Mouse (Mus musculus): ENCODE data around the gene Fiz1. TPM values are rescaled to one million over a fixed set of nuclear protein-coding genes. Genes with fewer than 3 reads are reported as not detected.
"Not testable (repeated sequence)": the region's sequence is repeated elsewhere in the genome, so short reads cannot be mapped to it uniquely, and the experiment has no call there.

Fiz1 gene
- polyA plus RNA-seq, 1 experiment from 2014 or later: 67.0 TPM

GRCm38 (mm10) chr7:5031496-5031895, 17.0 kb upstream of the Fiz1 start:
- Histone ChIP-seq H3K27me3 (ENCODE audit: control insufficient read depth, insufficient read depth, low read length) (no peaks in the 10 kb centered on the region), H3K4me2 (ENCODE audit: low read depth, low read length, severe bottlenecking) (no peak overlapping the region), H3K9ac (ENCODE audit: low read length) (no peak overlapping the region), H3K27ac (ENCODE audit: low read depth, low read length) (no peak overlapping the region), H3K4me1 (replicated peaks; ENCODE audit: control insufficient read depth, insufficient read depth, low read length) (no peaks in the 10 kb centered on the region), H3K4me3 (ENCODE audit: low read depth, low read length) (no peak overlapping the region), H3K9me3 (ENCODE audit: control insufficient read depth, low read length) (peaks cover 29% of the 10 kb centered on the region), H3K36me3 (ENCODE audit: control insufficient read depth, insufficient read depth, low read length) (peaks cover 48% of the 10 kb centered on the region)
- WGBS: 73% methylated on average over 46 of the region's 46 CpGs
- DNase-seq (ENCODE audit: low spot score) (no peak), ATAC-seq (replicated peaks; ENCODE audit: low FRiP score) (no peak)

GRCm38 (mm10) chr7:5030554-5031275, 16.2 kb upstream of the Fiz1 start:
- H3K4me2 ChIP-seq (ENCODE audit: low read depth, low read length, severe bottlenecking): no peak overlapping the region
- H3K4me1 ChIP-seq (replicated peaks; ENCODE audit: control insufficient read depth, insufficient read depth, low read length): no peaks in the 10 kb centered on the region
- no peak overlapping the region for H3K9ac ChIP-seq (ENCODE audit: low read length)
- WGBS: 85% methylated on average over 63 of the region's 63 CpGs
- H3K27ac ChIP-seq (ENCODE audit: low read depth, low read length): no peak overlapping the region
- DNase-seq (ENCODE audit: low spot score): no peak
- peaks cover 48% of the 10 kb centered on the region for H3K36me3 ChIP-seq (ENCODE audit: control insufficient read depth, insufficient read depth, low read length)
- H3K9me3 ChIP-seq (ENCODE audit: control insufficient read depth, low read length): peaks cover 29% of the 10 kb centered on the region
- no peaks in the 10 kb centered on the region for H3K27me3 ChIP-seq (ENCODE audit: control insufficient read depth, insufficient read depth, low read length)
- H3K4me3 ChIP-seq (ENCODE audit: low read depth, low read length): no peak overlapping the region
- ATAC-seq (replicated peaks; ENCODE audit: low FRiP score): no peak

- no peak overlapping the region for H3K4me2 ChIP-seq (ENCODE audit: low read depth, low read length, severe bottlenecking)
- H3K9me3 ChIP-seq (ENCODE audit: control insufficient read depth, low read length): peaks cover 29% of the 10 kb centered on the region
- ATAC-seq (replicated peaks; ENCODE audit: low FRiP score): no peak
- H3K4me1 ChIP-seq (replicated peaks; ENCODE audit: control insufficient read depth, insufficient read depth, low read length): no peaks in the 10 kb centered on the region
- peaks cover 46% of the 10 kb centered on the region for H3K36me3 ChIP-seq (ENCODE audit: control insufficient read depth, insufficient read depth, low read length)
- no peak overlapping the region for H3K4me3 ChIP-seq (ENCODE audit: low read depth, low read length)
- no peak overlapping the region for H3K27ac ChIP-seq (ENCODE audit: low read depth, low read length)
- WGBS: 89% methylated on average over 21 of the region's 21 CpGs
- DNase-seq (ENCODE audit: low spot score): no peak
- H3K9ac ChIP-seq (ENCODE audit: low read length): no peak overlapping the region
- no peaks in the 10 kb centered on the region for H3K27me3 ChIP-seq (ENCODE audit: control insufficient read depth, insufficient read depth, low read length)
Observed at GRCm38 (mm10) chr7:5029946-5030345, 15.4 kb upstream of the Fiz1 start.

GRCm38 (mm10) chr7:5029543-5029942, 15.0 kb upstream of the Fiz1 start:
- H3K4me3 ChIP-seq (ENCODE audit: low read depth, low read length): no peak overlapping the region
- H3K27me3 ChIP-seq (ENCODE audit: control insufficient read depth, insufficient read depth, low read length): no peaks in the 10 kb centered on the region
- no peaks in the 10 kb centered on the region for H3K4me1 ChIP-seq (replicated peaks; ENCODE audit: control insufficient read depth, insufficient read depth, low read length)
- H3K9ac ChIP-seq (ENCODE audit: low read length): no peak overlapping the region
- no peak for DNase-seq (ENCODE audit: low spot score)
- no peak overlapping the region for H3K4me2 ChIP-seq (ENCODE audit: low read depth, low read length, severe bottlenecking)
- H3K27ac ChIP-seq (ENCODE audit: low read depth, low read length): no peak overlapping the region
- ATAC-seq (replicated peaks; ENCODE audit: low FRiP score): no peak
- H3K36me3 ChIP-seq (ENCODE audit: control insufficient read depth, insufficient read depth, low read length): peaks cover 46% of the 10 kb centered on the region
- peaks cover 29% of the 10 kb centered on the region for H3K9me3 ChIP-seq (ENCODE audit: control insufficient read depth, low read length)
- WGBS: 98% methylated on average over 22 of the region's 22 CpGs

GRCm38 (mm10) chr7:5021197-5021596, 6.7 kb upstream of the Fiz1 start:
- 56% methylated on average over 5 of the region's 5 CpGs for WGBS
- Histone ChIP-seq H3K4me2 (ENCODE audit: low read depth, low read length, severe bottlenecking) (peak overlapping the region; percentile 68), H3K9me3 (ENCODE audit: control insufficient read depth, low read length) (no peaks in the 10 kb centered on the region), H3K27me3 (ENCODE audit: control insufficient read depth, insufficient read depth, low read length) (no peaks in the 10 kb centered on the region), H3K27ac (ENCODE audit: low read depth, low read length) (0 out of 2 replicates have a peak overlapping the region, but pooled peaks have one; percentile 90), H3K4me3 (ENCODE audit: low read depth, low read length) (peak overlapping the region; percentile 86), H3K36me3 (ENCODE audit: control insufficient read depth, insufficient read depth, low read length) (no peaks in the 10 kb centered on the region; the same call in 1 of the 2 replicates), H3K9ac (ENCODE audit: low read length) (peak overlapping the region; percentile 95), H3K4me1 (replicated peaks; ENCODE audit: control insufficient read depth, insufficient read depth, low read length) (peaks cover 3% of the 10 kb centered on the region; the same call in 1 of the 2 replicates)
- DNase-seq (ENCODE audit: low spot score) (no peak), ATAC-seq (replicated peaks; ENCODE audit: low FRiP score) (no peak)

GRCm38 (mm10) chr7:5020685-5021084, 6.2 kb upstream of the Fiz1 start:
- Histone ChIP-seq H3K4me2 (ENCODE audit: low read depth, low read length, severe bottlenecking) (peak overlapping the region; percentile 68), H3K9me3 (ENCODE audit: control insufficient read depth, low read length) (no peaks in the 10 kb centered on the region), H3K36me3 (ENCODE audit: control insufficient read depth, insufficient read depth, low read length) (no peaks in the 10 kb centered on the region; the same call in 1 of the 2 replicates), H3K9ac (ENCODE audit: low read length) (peak overlapping the region; percentile 95), H3K4me3 (ENCODE audit: low read depth, low read length) (peak overlapping the region; percentile 86), H3K4me1 (replicated peaks; ENCODE audit: control insufficient read depth, insufficient read depth, low read length) (peaks cover 3% of the 10 kb centered on the region; the same call in 1 of the 2 replicates), H3K27ac (ENCODE audit: low read depth, low read length) (peak overlapping the region; percentile 90), H3K27me3 (ENCODE audit: control insufficient read depth, insufficient read depth, low read length) (no peaks in the 10 kb centered on the region)
- DNase-seq (ENCODE audit: low spot score): no peak
- no peak; the same call in 1 of the 2 replicates for ATAC-seq (replicated peaks; ENCODE audit: low FRiP score)
- under 1% methylated on average over 9 of the region's 15 CpGs for WGBS

- H3K4me3 ChIP-seq (ENCODE audit: low read depth, low read length): peak within 1 kb of the TSS; percentile 86
- under 1% methylated on average over 47 of the region's 49 CpGs for WGBS
- H3K4me1 ChIP-seq (replicated peaks; ENCODE audit: control insufficient read depth, insufficient read depth, low read length): peaks cover 3% of the 10 kb centered on the region; the same call in 1 of the 2 replicates
- peak; percentile 89 for ATAC-seq (replicated peaks; ENCODE audit: low FRiP score)
- peak within 1 kb of the TSS; percentile 68 for H3K4me2 ChIP-seq (ENCODE audit: low read depth, low read length, severe bottlenecking)
- H3K36me3 ChIP-seq (ENCODE audit: control insufficient read depth, insufficient read depth, low read length): no peaks in the 10 kb centered on the region; the same call in 1 of the 2 replicates
- no peaks in the 10 kb centered on the region for H3K27me3 ChIP-seq (ENCODE audit: control insufficient read depth, insufficient read depth, low read length)
- H3K9me3 ChIP-seq (ENCODE audit: control insufficient read depth, low read length): no peaks in the 10 kb centered on the region
- peak; percentile 99 for DNase-seq (ENCODE audit: low spot score)
- peak within 1 kb of the TSS; percentile 95 for H3K9ac ChIP-seq (ENCODE audit: low read length)
- H3K27ac ChIP-seq (ENCODE audit: low read depth, low read length): peak within 1 kb of the TSS; percentile 90
Observed at GRCm38 (mm10) chr7:5020000-5020681, 5.6 kb upstream of the Fiz1 start, which contains the start of the genes Zfp865 and Ccdc106. Gene Zfp865, plus strand, starts transcription at chr7:5020376. Gene Ccdc106, plus strand, starts transcription at chr7:5020553.

- WGBS: 30% methylated on average over 8 of the region's 8 CpGs
- peak overlapping the region; percentile 68 for H3K4me2 ChIP-seq (ENCODE audit: low read depth, low read length, severe bottlenecking)
- not testable (repeated sequence) for ATAC-seq (replicated peaks; ENCODE audit: low FRiP score); H3K36me3 ChIP-seq (ENCODE audit: control insufficient read depth, insufficient read depth, low read length); H3K27me3 ChIP-seq (ENCODE audit: control insufficient read depth, insufficient read depth, low read length); H3K9me3 ChIP-seq (ENCODE audit: control insufficient read depth, low read length); DNase-seq (ENCODE audit: low spot score); H3K4me1 ChIP-seq (replicated peaks; ENCODE audit: control insufficient read depth, insufficient read depth, low read length)
- H3K9ac ChIP-seq (ENCODE audit: low read length): peak overlapping the region; percentile 95
- H3K27ac ChIP-seq (ENCODE audit: low read depth, low read length): peak overlapping the region; percentile 90
- peak overlapping the region; percentile 86 for H3K4me3 ChIP-seq (ENCODE audit: low read depth, low read length)
Observed at GRCm38 (mm10) chr7:5019576-5019975, 5.1 kb upstream of the Fiz1 start.
